Comparison of ENCODE assay signal across 19 mouse cellular contexts in genomic region chr10:80532783-80533182, GRCm38 (mm10). TPM values are rescaled to one million over a fixed set of nuclear protein-coding genes. Genes with fewer than 3 reads are reported as not detected.
"Had no signal": no experiment of that assay in that cellular context is flagged by ENCODE, and none has a peak within 500 bp of the region (broad histone marks: within the 10 kb centered on the region; RNA-seq: fewer than 3 reads in every experiment).

No protein-coding gene starts in this region.

- H3K27ac ChIP-seq: kidney, postnatal 0 days; limb, embryonic 12.5 days; lung, embryonic 15.5 days; macrophage; midbrain, embryonic 13.5 days; stomach, postnatal 0 days had no signal

- H3K9me3 ChIP-seq: limb, embryonic 12.5 days; lung, embryonic 15.5 days; midbrain, embryonic 13.5 days had no signal

- H3K4me3 ChIP-seq: limb, embryonic 12.5 days; lung, embryonic 15.5 days; midbrain, embryonic 13.5 days had no signal

- ATAC-seq: midbrain, embryonic 13.5 days had no signal

- DNase-seq: kidney, adult 11 months; kidney, adult 9 months; kidney, postnatal 36 days; layer of hippocampus, adult 9-11 months; layer of hippocampus, postnatal 36 days; lung, postnatal 14 days; right cerebral cortex, postnatal 14 days; thymus, postnatal 4 days had no signal

- H3K36me3 ChIP-seq: limb, embryonic 12.5 days; lung, embryonic 15.5 days; midbrain, embryonic 13.5 days had no signal

- H3K4me2 ChIP-seq: limb, embryonic 12.5 days; lung, embryonic 15.5 days; midbrain, embryonic 13.5 days had no signal

- H3K9ac ChIP-seq: limb, embryonic 12.5 days; lung, embryonic 15.5 days; midbrain, embryonic 13.5 days had no signal

RNA-seq across cellular contexts. Expression of gene Atp8b3, which starts 6.1 kb away (rescaled TPM):
- total RNA-seq: liver, adult 2 months had no signal
- polyA plus RNA-seq: liver, adult 2 months; macrophage; thymus, postnatal 0 days had no signal

RNA-seq across cellular contexts. Expression of gene Onecut3, which starts 38.1 kb away (rescaled TPM):
- total RNA-seq: left cerebral cortex, adult 8-10 months; left cerebral cortex, postnatal 36 days; liver, adult 2 months had no signal
- polyA plus RNA-seq: kidney, postnatal 0 days; limb, embryonic 12.5 days; liver, adult 2 months; lung, embryonic 15.5 days; macrophage; spleen, adult 2 months; thymus, postnatal 0 days had no signal
